Mouse (Mus musculus) thymus, adult 2 months (tissue): ENCODE measurements around the gene Fxr2.

Experiments
- CTCF ChIP-seq: fragments of 200-500 bp; IDR thresholded peaks from 2 replicates; pipeline ENCODE4 v1.5.1; 2012; ENCODE audit warnings: mild to moderate bottlenecking, control low read depth, low read length, moderate library complexity, borderline replicate concordance; ENCODE audit not compliant: control insufficient read depth, poor library complexity, insufficient read depth; ENCODE audit errors: extremely low read depth
- POLR2A ChIP-seq: fragments of 200-500 bp; IDR thresholded peaks from 2 replicates; pipeline ENCODE4 v1.6.1; 2012; ENCODE audit warnings: mild to moderate bottlenecking, low read length, control low read depth, moderate library complexity; ENCODE audit not compliant: control insufficient read depth, poor library complexity, insufficient read depth; ENCODE audit errors: extremely low read depth

DNA sequence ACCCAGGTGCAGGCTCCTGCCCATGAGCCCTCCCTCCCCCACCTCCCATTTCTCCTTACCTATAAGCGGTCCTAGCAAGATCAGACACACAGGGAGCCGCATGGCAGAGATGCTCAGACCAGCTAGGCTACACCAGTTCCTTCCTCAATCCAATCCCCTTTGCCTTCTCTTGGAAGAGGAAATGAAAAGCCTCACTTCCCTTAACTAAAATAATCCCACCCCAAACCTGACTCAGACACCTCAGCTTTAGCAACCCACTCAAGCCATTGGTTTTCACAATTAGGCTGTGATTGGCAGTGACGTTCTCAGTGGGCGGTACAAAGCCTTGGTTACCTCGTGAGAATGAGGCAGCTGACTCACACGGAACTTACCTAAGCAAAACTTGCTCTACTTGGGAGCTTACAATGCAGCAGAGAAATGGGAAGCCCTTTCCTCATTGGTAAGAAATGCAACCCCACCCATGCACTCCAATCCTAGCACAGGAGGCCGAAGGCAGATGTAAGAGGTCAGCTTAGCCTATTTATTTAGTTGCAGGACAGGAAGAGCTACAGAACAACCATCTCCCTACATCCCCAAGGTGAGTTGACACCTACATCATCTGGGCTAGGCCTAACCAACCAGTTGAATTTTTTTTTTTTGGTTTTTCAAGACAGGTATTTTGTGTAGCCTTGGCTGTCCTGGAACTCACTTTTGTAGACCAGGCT, 33.3 kb downstream of the Fxr2 start, which contains the start of gene Cd68:
- TF ChIP-seq POLR2A (no peak), CTCF (no peak)
